Mouse (Mus musculus) embryonic fibroblast, embryonic 13.5 days (primary cell): Measurements from ENCODE around the gene Cacna2d1. TPM values are rescaled to one million over a fixed set of nuclear protein-coding genes. Genes with fewer than 3 reads are reported as not detected.

Experiments
- H3K27ac ChIP-seq: 2 replicates; pipeline ENCODE4 v1.5.1; 2012; ENCODE audit warnings: low read length, control low read depth, inconsistent platforms; ENCODE audit not compliant: insufficient read depth
- H3K4me1 ChIP-seq: 2 replicates; pipeline ENCODE4 v1.6.1; 2011; ENCODE audit warnings: low read length; ENCODE audit not compliant: control insufficient read depth, insufficient read depth
- H3K4me3 ChIP-seq: 2 replicates; pipeline ENCODE4 v1.5.1; 2011; ENCODE audit warnings: mild to moderate bottlenecking, control low read depth, low read length; ENCODE audit not compliant: insufficient read depth
- CTCF ChIP-seq: IDR thresholded peaks from 2 replicates; pipeline ENCODE4 v1.5.1; 2011; ENCODE audit warnings: mild to moderate bottlenecking, control low read depth, low read length, moderate library complexity, borderline replicate concordance; ENCODE audit not compliant: insufficient read depth
- POLR2A ChIP-seq: IDR thresholded peaks from 2 replicates; pipeline ENCODE4 v1.6.1; 2011; ENCODE audit warnings: low read depth, mild to moderate bottlenecking, control low read depth, low read length, moderate library complexity
- polyA plus RNA-seq: library from polyadenylated mRNA; stranded (reverse); fragments of >200 nt; gene quantifications from 2 replicates; pipeline ENCODE4 v1.2.4, GENCODE M21; 2011; ENCODE audit warnings: low read depth; ENCODE audit not compliant: missing spikeins, insufficient read length

Cacna2d1 gene
- polyA plus RNA-seq, 1 experiment: 49.3 TPM

- Histone ChIP-seq H3K27ac (no peak overlapping the region), H3K4me1 (no peaks in the 10 kb centered on the region), H3K4me3 (no peak overlapping the region)
- TF ChIP-seq CTCF (no peak), POLR2A (no peak)
Observed at GRCm38 (mm10) chr5:16234891-16235290, 300.4 kb downstream of the Cacna2d1 start.

DNA sequence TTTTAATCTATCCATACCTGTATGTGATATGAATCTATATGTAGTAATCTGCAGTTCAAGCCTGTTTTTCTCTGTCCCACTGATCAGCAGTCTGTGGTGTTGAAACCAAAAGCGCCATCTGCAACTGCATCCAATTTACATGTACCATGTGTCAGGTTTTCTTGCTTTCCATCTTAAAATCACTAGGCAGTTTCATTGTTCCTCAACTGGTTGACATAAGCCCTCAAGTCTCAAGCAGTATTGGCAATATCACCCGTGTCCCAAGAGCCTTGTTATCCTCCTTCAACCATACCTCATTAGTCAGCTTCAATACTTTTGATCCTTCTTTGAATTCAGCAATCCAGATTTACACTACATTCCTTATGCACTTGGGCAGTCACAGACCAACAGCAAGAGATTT is 301.4 kb downstream of the Cacna2d1 start:
- H3K4me3 ChIP-seq: no peak overlapping the region
- TF ChIP-seq CTCF (no peak), POLR2A (no peak)

DNA sequence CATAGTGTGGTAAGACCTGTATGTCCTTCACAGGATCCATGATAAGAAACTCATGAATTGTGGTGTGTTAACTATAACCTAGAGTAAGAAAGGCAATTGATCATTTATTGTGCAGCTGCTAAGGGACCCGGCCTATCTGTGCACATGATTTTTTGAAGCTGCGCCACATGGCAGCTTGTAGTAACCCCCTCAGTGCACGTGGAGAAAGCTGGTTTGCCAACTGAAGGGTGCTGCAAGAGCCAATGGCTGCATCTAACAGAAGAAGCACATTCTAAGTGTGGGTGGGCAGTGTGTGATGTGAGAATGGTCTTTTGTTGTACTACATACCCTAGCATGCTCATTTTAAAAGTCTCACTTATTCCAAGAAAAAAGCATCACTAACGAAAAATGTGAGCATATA is 302.1 kb downstream of the Cacna2d1 start:
- no peak overlapping the region for H3K4me3 ChIP-seq
- TF ChIP-seq CTCF (no peak), POLR2A (no peak)
- no peak overlapping the region for H3K27ac ChIP-seq
- no peaks in the 10 kb centered on the region for H3K4me1 ChIP-seq

More for the DNA sequence above, 301.4 kb downstream of the Cacna2d1 start:
- Histone ChIP-seq H3K4me1 (no peaks in the 10 kb centered on the region), H3K27ac (no peak overlapping the region)

DNA sequence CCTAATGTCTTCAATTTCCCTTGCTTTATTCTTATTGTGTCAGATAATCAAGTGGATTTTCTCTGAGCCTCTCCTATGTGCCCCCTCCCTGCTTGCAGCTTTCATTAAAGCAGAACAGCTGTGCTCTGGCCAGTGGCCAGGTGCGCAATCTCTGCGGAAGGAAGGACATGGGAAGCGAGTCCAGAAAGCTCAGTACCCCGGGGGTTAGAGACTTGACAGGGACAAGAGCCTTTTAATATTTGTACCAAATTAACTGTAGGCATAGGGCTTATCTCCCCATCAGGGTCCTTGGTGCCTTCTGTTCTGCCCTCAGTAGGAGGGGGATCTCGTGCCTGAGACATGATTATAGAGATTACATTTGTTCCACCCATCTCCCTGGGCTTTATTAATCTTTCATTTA is 303.5 kb downstream of the Cacna2d1 start:
- no peak overlapping the region for H3K27ac ChIP-seq
- TF ChIP-seq CTCF (no peak), POLR2A (no peak)
- H3K4me1 ChIP-seq: no peaks in the 10 kb centered on the region
- no peak overlapping the region for H3K4me3 ChIP-seq

- H3K4me1 ChIP-seq: no peaks in the 10 kb centered on the region
- no peak for TF ChIP-seq CTCF
- TF ChIP-seq POLR2A: no peak
- H3K27ac ChIP-seq: no peak overlapping the region
- H3K4me3 ChIP-seq: no peak overlapping the region
Observed at GRCm38 (mm10) chr5:16240255-16240654, 305.8 kb downstream of the Cacna2d1 start.

GRCm38 (mm10) chr5:16243599-16243998 is 309.1 kb downstream of the Cacna2d1 start:
- no peaks in the 10 kb centered on the region for H3K4me1 ChIP-seq
- no peak overlapping the region for H3K27ac ChIP-seq
- no peak overlapping the region for H3K4me3 ChIP-seq
- TF ChIP-seq POLR2A: no peak
- TF ChIP-seq CTCF: no peak

GRCm38 (mm10) chr5:16252738-16253513 is 318.4 kb downstream of the Cacna2d1 start:
- H3K4me3 ChIP-seq: no peak overlapping the region
- no peaks in the 10 kb centered on the region for H3K4me1 ChIP-seq
- TF ChIP-seq POLR2A (no peak), CTCF (no peak)
- no peak overlapping the region for H3K27ac ChIP-seq

DNA sequence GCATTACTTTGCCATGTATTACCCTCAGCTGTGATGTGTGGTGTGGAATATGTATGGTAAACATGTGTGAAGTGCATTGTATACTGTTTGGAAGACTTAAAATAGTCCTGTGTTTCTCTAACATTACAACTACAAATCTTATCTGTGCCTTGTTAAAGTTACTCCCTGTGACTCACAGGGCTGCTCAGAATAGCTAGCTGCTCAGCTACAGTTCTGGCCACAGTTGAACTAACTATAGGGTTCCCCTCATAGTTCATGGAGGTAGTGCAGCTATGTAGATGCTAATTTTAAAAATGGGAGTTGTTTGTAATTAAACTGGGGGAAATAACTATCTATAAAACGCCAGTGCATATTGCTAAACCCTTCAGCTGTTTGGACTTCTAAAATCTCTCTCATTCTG is 319.3 kb downstream of the Cacna2d1 start:
- TF ChIP-seq POLR2A (no peak), CTCF (no peak)
- H3K4me1 ChIP-seq: no peaks in the 10 kb centered on the region
- no peak overlapping the region for H3K27ac ChIP-seq
- H3K4me3 ChIP-seq: no peak overlapping the region

GRCm38 (mm10) chr5:16265385-16265784 is 330.9 kb downstream of the Cacna2d1 start:
- TF ChIP-seq CTCF: no peak
- no peaks in the 10 kb centered on the region for H3K4me1 ChIP-seq
- H3K27ac ChIP-seq: no peak overlapping the region
- no peak overlapping the region for H3K4me3 ChIP-seq

DNA sequence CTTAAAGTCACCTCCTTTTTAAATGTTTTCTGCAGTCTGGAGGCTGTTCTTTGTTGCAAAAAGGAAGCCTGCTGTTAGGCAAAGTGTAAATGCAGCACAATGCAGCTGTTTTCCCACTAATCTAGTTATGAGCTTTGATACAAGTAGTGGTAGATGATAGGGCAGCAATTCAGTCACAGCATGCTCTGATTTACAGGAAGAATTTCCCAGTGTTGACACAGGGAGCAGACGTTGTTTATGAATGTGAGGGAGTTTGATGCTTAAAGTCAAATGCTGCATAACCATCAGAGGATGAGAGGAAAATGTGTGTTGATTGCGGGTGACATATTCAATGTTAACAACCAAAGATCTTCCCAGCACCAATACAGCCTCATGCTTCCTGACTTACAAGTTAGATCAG is 342.6 kb downstream of the Cacna2d1 start:
- H3K4me3 ChIP-seq: no peak overlapping the region
- H3K4me1 ChIP-seq: no peaks in the 10 kb centered on the region
- TF ChIP-seq CTCF (no peak), POLR2A (no peak)
- H3K27ac ChIP-seq: no peak overlapping the region

- no peak overlapping the region for H3K4me3 ChIP-seq
- H3K27ac ChIP-seq: no peak overlapping the region
- H3K4me1 ChIP-seq: no peaks in the 10 kb centered on the region
- TF ChIP-seq POLR2A (no peak), CTCF (no peak)
Observed at GRCm38 (mm10) chr5:16281229-16281628, 346.7 kb downstream of the Cacna2d1 start.

DNA sequence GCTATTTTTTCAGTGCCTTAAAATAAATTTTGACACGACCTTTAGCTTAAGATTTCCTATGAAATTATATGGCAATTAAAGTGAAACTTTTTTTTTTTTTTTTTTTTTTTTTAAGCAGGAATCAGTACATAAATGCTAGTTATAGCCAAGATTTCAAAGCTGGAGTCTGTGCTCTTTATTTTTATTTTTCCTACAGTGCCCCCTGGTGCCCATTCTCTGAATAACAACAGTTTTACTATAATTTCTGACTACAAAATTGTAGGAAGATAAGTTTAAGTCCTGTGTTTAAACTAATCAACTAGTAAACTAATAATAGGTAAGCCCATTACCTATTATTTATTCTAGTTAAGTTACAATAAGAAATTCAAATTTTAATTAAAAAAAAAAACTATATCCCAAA is 358.7 kb downstream of the Cacna2d1 start:
- peaks cover 12% of the 10 kb centered on the region for H3K4me1 ChIP-seq
- H3K27ac ChIP-seq: no peak overlapping the region
- TF ChIP-seq POLR2A (no peak), CTCF (no peak)
- H3K4me3 ChIP-seq: no peak overlapping the region
